Mouse (Mus musculus) thymus, postnatal 4 days (tissue): ENCODE measurements at regions not wholly inside any gene's neighbourhood (a gene's known extent, or its start where the extent isn't known, plus 50 kb on each side); places are given as distances from the start of the nearest gene placed in this dataset.

Source experiments
- DNase-seq: peaks from one replicate; pipeline ENCODE4 v3.0.0; 2021

- no peak for DNase-seq
These were observed 119.0 kb upstream of the Tmpo start for GRCm38 (mm10) chr10:91300067-91300466.

DNA sequence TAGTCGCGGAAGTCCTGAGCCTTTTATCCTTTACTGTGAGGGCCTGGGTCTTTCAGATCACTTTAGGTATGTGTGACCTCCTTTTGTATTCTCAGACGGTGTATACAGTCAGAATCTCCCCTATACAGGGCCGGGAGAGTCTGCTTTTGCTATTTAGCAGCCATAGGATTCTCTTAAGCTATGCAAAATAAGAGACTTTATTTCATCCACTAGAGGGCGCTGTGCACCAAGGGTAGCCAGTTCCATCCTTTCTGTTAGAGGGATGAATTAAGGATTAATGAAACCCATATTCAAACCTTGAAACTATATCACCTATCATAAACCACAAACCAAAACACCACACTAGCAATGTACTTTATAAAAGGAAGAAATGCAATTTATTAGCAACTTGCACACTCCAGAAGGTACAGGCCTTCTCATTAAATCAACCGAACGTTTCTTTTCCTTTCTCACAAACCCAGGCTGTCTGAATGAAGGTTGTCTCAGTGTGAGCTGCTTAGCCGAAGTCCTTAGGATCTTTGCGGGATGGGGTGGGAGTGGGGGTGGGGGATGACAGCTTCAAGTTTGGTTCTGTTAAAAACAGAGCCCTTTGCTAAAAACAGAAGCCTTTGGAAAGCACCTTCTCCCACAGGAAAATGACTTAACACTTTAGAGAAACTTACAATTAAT, 116.8 kb upstream of the Tmpo start:
- peak; percentile 30 for DNase-seq

GRCm38 (mm10) chr10:91295345-91295744, 114.2 kb upstream of the Tmpo start:
- DNase-seq: no peak

GRCm38 (mm10) chr10:91293226-91293625, 112.1 kb upstream of the Tmpo start:
- peak; percentile 26 for DNase-seq

DNA sequence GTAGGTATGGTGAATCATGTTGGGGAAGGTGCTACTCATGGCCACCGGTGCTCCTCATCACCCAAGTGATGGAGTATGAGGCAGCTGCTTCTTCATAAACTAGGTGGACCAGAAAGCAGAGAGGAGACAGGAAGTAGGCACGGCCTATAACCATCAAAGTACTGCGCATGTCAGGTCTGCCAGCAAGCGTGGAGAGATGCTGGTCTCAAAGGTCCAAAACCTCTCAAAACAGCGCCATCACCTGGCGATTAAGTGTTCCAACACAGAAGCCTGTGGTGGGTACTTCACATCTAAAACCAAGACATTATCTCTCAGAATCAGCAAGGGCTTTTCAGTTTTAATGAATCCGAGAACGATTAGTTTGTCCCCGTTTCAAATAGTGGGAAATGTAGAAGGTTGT, 103.1 kb upstream of the Tmpo start:
- no peak for DNase-seq

GRCm38 (mm10) chr10:91270955-91271741, 90.0 kb upstream of the Tmpo start:
- DNase-seq: peak; percentile 92

- peak; percentile 96 for DNase-seq
These were observed 89.3 kb upstream of the Tmpo start for GRCm38 (mm10) chr10:91270268-91270954.

GRCm38 (mm10) chr10:91267886-91268285, 86.8 kb upstream of the Tmpo start:
- no peak for DNase-seq

- DNase-seq: no peak
These were observed 79.3 kb upstream of the Tmpo start for GRCm38 (mm10) chr10:91260416-91260815.

GRCm38 (mm10) chr10:91249681-91250195, 68.6 kb upstream of the Tmpo start:
- DNase-seq: no peak

DNA sequence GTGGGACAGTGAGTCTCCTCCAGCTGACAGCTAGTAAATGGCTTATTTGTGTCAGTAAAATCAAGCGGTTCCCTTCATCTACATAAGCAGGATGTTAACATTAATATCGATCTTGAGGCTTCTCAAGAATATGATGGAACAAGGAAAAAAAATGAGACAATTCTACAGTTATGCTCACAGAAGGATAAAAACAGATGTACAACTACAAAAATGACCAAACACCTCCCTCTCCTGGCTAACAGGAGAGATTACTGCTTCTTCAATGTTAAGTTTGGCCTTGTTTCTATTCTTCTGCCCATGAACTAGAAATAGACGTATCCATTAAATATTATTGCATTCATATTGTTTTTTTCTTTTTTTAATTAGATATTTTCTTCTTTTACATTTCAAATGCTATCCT, 63.2 kb upstream of the Tmpo start:
- DNase-seq: no peak

- DNase-seq: no peak
These were observed 61.5 kb upstream of the Tmpo start for GRCm38 (mm10) chr10:91242491-91243046.

DNA sequence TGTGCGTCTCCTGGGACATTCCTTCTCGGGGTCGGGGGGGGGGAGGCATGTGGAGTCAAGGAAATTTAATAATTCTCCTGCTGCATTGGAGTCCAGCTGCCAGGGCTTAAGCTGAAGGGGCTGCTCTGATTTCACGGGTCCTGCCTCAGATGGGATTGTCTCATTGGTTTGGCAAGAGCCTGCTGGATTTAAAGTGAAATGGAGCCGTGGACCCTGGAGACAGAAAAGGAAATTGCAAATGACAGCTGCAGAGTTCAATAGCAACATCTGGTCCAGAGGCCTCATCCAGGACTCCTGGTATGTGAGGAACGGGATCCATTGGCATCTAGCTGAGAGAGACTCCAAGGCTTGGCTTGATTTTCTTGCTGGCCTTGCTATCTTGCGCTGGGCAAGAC, 60.5 kb upstream of the Tmpo start:
- no peak for DNase-seq

DNA sequence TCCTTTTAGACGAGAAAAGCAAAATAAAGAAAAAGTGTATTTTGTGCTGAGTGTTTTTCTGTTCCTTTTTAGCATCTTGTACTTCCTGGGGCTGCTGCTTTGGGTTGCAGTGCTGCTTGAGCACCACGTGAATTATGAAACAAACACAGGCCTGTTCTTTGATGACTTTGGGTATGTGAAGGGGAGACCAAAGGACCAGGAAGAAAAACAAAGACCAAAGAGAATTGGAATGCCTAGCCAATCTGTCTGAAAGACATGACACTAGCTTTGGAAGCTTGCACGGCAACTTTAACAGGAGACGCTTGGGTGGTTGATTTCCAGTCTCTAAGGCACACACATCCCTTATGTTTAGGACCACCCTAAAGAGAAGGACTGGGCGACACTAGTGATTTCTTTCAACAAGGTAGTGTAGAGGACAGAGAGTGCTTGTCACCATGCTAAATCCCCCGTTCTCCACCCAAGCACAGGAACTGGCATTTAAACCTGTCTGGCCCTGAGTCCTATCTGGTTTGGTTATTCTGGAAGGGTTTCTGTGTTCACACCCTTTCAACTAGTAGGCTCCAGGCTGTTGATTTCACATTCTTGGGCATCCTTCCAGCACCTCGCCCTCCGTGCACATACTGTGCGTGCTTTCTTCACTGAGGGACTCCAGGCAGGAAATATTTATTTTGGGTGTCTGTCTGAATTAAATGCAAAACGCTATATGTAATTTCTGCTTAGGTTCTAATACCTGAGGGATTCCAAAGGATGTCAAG, 59.9 kb upstream of the Tmpo start:
- no peak for DNase-seq

- no peak for DNase-seq
These were observed 59.2 kb upstream of the Tmpo start for GRCm38 (mm10) chr10:91240320-91240719.

- DNase-seq: no peak
These were observed 55.7 kb upstream of the Tmpo start for GRCm38 (mm10) chr10:91236844-91237243.

DNA sequence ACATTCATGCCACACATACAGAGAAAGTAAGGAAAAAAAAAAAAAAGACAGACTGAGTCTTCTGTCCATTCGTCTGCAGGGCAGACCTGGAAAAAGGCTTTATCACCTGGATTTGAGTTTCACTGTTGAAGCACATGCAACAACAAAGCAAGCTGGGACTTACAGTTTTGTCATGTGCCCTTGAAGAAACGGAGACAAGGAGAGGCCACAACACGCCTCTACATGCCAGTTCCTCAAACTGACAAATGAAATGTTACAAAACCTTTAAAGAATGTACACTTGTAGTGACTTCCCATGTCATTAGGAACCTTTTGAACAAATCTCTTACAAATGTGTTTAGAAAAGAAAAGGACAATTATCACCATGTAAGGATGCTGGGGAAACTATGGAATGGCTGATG, 53.6 kb upstream of the Tmpo start:
- no peak for DNase-seq
